Mouse (Mus musculus): ENCODE measurements around the gene Tent4b.

GRCm38 (mm10) chr8:88288622-88289242, 89.7 kb downstream of the Tent4b start:
- TF ChIP-seq CTCF (IDR thresholded peaks at IDR 0.05; ENCODE audit: borderline replicate concordance, insufficient read depth, low read length): no peak
- TF ChIP-seq POLR2A (IDR thresholded peaks at IDR 0.05; ENCODE audit: low read depth, low read length): peak; percentile 46; the same call in 1 of the 2 replicates
